Mouse (Mus musculus) 416B (cell line): ENCODE data around the gene Vamp5.

Source experiments
- DNase-seq: peaks from one replicate; pipeline ENCODE4 v3.0.0; 2011; ENCODE audit warnings: low read depth

The Vamp5 gene

DNA sequence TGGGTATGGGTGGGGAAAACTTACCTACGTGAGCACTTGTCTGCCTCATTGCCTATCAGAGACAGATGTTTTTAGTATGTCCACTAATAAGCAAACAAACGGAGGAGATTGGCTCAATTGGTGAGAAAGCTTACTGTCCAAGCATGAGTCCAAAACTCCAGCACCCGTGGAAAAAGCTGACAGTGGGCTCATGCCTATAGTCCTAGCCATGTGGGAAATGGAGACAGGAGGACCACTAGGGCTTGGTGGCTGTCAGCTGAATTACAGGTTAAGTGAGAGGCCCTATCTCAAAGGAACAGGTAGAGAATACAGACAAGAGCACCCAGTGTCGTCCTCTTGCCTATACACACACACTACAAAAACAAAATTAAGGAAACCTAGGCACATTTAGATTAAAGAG lies 34.0 kb downstream of the Vamp5 start:
- no peak for DNase-seq

GRCm38 (mm10) chr6:72345633-72346032 lies 34.6 kb downstream of the Vamp5 start:
- DNase-seq: peak; percentile 79

DNA sequence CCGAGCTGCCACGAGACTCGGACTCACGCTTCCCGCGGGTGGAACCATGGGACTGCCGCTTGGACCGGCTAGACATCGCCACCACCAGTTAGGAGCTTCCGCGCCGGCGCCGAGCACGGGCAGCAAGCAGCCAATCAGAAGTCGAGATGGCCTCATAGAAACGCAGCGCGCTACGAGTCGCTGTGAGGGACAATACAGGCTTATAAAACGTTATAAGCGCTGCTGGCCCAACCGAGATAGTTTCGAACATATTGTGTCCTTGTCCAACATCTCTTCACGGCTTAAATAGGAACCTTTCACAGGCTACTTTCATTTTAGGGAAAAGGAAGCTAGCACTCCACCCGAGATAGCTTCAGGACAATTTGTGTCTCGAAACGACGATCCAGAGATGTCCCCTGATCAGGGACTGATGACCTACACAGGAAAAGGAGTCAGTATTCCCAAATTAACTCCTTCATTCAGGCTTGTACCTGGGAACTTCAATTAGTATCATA lies 35.1 kb downstream of the Vamp5 start, which contains the start of gene Usp39:
Gene Usp39, minus strand, starts transcription at position 111 of the 494 bp plus-strand sequence.
- peak; percentile 97 for DNase-seq

DNA sequence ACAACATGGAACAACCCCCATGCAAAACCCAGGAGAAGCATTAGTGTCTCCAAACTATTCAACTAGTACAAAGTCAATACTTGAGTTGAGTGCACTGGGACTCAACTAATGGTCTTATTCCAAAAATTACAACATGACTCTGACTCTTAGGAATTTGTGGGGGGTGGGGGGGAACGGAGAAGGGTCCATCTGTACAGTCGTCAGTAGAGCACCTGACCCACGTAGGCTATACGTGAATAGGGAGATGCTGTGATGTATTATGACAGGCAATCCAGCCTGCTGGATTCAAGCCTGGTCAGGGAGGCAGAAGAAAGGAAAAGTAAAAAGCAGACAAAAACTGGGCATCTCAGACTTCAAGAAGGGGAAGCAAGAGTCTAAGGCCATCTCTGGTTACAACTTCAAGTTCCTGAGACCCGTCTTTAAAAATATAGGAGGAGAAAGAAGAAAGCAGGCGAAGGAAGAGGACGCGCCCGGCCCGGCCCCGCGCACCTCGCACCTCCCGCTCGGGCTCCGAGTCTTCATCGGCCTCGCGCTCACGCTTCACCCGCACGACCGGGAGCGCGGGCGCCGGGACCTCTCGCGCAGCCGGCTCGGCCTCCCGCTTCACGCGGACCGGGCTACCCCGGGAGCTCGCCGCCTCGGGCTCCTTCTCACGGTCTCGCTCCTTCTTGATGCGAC lies 35.7 kb downstream of the Vamp5 start:
- no peak for DNase-seq

DNA sequence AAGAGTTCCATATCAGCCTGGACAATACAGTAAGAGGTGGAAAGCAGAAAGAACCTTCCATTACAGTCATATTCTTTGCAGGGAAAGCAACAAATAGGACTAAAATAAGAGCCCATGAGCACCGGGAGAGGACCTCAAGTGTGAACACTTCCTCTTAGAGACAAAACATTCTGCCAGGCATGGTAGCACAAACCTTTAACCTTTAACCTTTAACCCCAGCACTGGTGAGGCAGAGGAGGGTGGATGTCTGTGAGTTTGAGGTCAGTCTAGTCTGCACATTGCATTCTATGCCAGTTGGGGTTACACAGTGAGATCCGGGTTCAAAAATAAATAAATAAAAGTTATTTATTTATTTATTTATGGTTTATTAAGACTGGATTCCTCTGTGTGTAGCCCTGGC lies 39.8 kb downstream of the Vamp5 start:
- no peak for DNase-seq

DNA sequence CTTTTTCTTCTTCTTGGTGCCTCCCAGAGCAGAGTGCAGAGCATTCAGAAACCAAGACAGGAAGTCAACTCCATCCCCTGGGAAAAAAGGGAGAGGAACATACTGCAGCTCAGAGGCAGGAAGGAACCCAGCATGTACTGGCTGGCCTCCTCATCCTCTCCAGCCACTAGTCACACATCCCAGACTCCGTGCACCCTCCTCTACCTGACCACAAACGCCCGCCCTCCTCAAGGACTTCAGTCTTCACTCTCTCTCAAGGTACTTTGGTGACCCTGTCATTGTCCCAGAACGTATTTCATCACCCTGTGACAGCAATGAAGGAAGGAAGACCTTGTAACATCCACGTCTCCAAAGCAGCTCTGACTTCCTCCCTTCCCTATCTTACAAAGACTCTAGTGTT lies 47.2 kb downstream of the Vamp5 start:
- DNase-seq: peak; percentile 65

GRCm38 (mm10) chr6:72330133-72330532 lies 50.1 kb downstream of the Vamp5 start:
- peak; percentile 65 for DNase-seq

- DNase-seq: peak; percentile 60
Measured at GRCm38 (mm10) chr6:72329019-72329418, 51.2 kb downstream of the Vamp5 start.

GRCm38 (mm10) chr6:72326274-72326673 lies 54.0 kb downstream of the Vamp5 start:
- DNase-seq: peak; percentile 67

GRCm38 (mm10) chr6:72323786-72324508 lies 56.3 kb downstream of the Vamp5 start:
- DNase-seq: no peak

DNA sequence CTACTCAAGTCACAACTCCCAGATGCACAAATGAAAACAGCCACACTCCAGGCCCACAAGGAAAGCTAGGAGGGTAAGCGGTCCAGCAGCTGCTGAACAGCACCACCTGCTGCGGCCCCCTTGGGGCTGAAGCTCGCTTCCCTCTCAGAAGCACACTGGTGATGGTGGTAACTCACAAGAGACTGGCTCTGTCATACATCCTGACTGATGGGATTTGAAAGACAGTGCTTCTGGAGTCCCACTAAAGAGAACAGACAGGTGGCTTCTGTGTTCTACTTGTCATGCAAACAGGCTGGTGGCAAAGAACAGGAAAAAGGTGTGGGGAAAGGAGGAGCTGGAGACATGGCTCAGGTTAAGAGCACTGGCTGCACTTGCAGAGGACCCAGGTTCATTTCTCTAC lies 57.3 kb downstream of the Vamp5 start:
- no peak for DNase-seq

DNA sequence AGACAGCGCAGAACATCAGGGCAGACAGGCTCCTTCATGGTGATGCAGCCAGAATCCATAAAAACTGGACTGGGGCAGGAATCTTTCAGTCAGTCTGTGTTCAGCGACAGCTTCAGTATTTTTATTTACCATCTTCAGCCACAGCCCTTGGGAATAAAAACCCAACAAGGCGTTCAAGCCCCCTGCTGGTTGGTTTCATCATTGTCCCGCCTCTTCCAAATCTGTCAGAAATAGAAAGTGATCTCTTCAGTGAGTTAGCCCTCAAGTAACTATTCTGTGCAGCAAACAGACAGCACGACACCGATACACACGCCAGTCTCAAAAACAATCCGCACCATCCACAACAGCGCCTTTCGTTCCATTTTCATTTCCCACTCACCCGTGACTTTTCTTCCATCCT lies 61.2 kb downstream of the Vamp5 start:
- DNase-seq: peak; percentile 60
